Mouse (Mus musculus) spleen, adult 2 months (tissue): ENCODE results near the gene Nt5e. TPM values are rescaled to one million over a fixed set of nuclear protein-coding genes. Genes with fewer than 3 reads are reported as not detected.

Experiments used
- DNase-seq, 2 experiments: peaks; one replicate each; pipeline versions ENCODE4 v3.0.0 to v3.0.0-alpha.2; 2012 to 2021; ENCODE audit warnings: low spot score in 2 of 2, low read depth in 1 of 2
- H3K27ac ChIP-seq: fragments of 200-500 bp; 2 replicates; pipeline ENCODE4 v1.5.1; 2012; ENCODE audit warnings: low read length, inconsistent platforms; ENCODE audit not compliant: insufficient read depth
- H3K27me3 ChIP-seq: fragments of 200-500 bp; 2 replicates; pipeline ENCODE4 v1.6.1; 2012; ENCODE audit warnings: mild to moderate bottlenecking, moderate library complexity, low read length, inconsistent platforms; ENCODE audit not compliant: control insufficient read depth, insufficient read depth
- H3K36me3 ChIP-seq: fragments of 200-500 bp; 2 replicates; pipeline ENCODE4 v1.6.1; 2012; ENCODE audit warnings: mild to moderate bottlenecking, low read length, inconsistent platforms; ENCODE audit not compliant: control insufficient read depth, insufficient read depth
- H3K4me1 ChIP-seq: fragments of 200-500 bp; 2 replicates; pipeline ENCODE4 v1.6.1; 2011; ENCODE audit warnings: inconsistent platforms; ENCODE audit not compliant: control insufficient read depth, insufficient read depth, insufficient read length
- H3K4me3 ChIP-seq: fragments of 200-500 bp; 2 replicates; pipeline ENCODE4 v1.5.1; 2011; ENCODE audit warnings: mild to moderate bottlenecking, inconsistent platforms; ENCODE audit not compliant: insufficient read depth, insufficient read length; ENCODE audit errors: extremely low read depth
- CTCF ChIP-seq: fragments of 200-500 bp; IDR thresholded peaks from 2 replicates; pipeline ENCODE4 v1.5.1; 2011; ENCODE audit warnings: mild to moderate bottlenecking, inconsistent platforms; ENCODE audit not compliant: insufficient read depth, insufficient read length, insufficient replicate concordance; ENCODE audit errors: extremely low read depth
- POLR2A ChIP-seq: fragments of 200-500 bp; IDR thresholded peaks from 2 replicates; pipeline ENCODE4 v1.6.1; 2011; ENCODE audit warnings: low read depth, low read length, inconsistent platforms
- WGBS: fragments of 180-500 bp; shearing (Covaris S2); methylation state at CpG from one replicate; pipeline ENCODE4 v1.1.7; 2018; 5-methylcytosine and 5-hydroxymethylcytosine counted together
- polyA plus RNA-seq: library from polyadenylated mRNA; depleted of rRNA; stranded (reverse); fragments of >200 nt; gene quantifications from 2 replicates; pipeline ENCODE4 v1.2.3, GENCODE M21; 2012

The Nt5e gene
- polyA plus RNA-seq, 1 experiment = 2.5 TPM

GRCm38 (mm10) chr9:88377483-88377882, 50.5 kb downstream of the Nt5e start:
- no peak for DNase-seq
- TF ChIP-seq POLR2A = no peak
- no peak for TF ChIP-seq CTCF
- Histone ChIP-seq H3K4me3 (no peak overlapping the region), H3K27me3 (no peaks in the 10 kb centered on the region), H3K4me1 (no peaks in the 10 kb centered on the region), H3K36me3 (peaks cover 15% of the 10 kb centered on the region), H3K27ac (no peak overlapping the region)
- WGBS = 39% methylated on average over 5 of the region's 5 CpGs

GRCm38 (mm10) chr9:88379057-88379456, 52.1 kb downstream of the Nt5e start:
- Histone ChIP-seq H3K27me3 (no peaks in the 10 kb centered on the region), H3K4me1 (no peaks in the 10 kb centered on the region), H3K27ac (no peak overlapping the region), H3K4me3 (no peak overlapping the region), H3K36me3 (peaks cover 19% of the 10 kb centered on the region)
- TF ChIP-seq CTCF (no peak), POLR2A (no peak)
- WGBS = 73% methylated on average over 3 of the region's 3 CpGs
- DNase-seq = no peak

- TF ChIP-seq CTCF (no peak), POLR2A (no peak)
- peak in 1 of 2 experiments; percentile 53 for DNase-seq
- Histone ChIP-seq H3K36me3 (peaks cover 21% of the 10 kb centered on the region), H3K27me3 (no peaks in the 10 kb centered on the region), H3K4me1 (no peaks in the 10 kb centered on the region), H3K27ac (no peak overlapping the region), H3K4me3 (no peak overlapping the region)
- 28% methylated on average over 7 of the region's 7 CpGs for WGBS
Observed at GRCm38 (mm10) chr9:88380076-88380475, 53.1 kb downstream of the Nt5e start.

- WGBS = 64% methylated on average over 1 of the region's 1 CpGs
- Histone ChIP-seq H3K4me3 (no peak overlapping the region), H3K4me1 (no peaks in the 10 kb centered on the region), H3K27ac (no peak overlapping the region), H3K27me3 (no peaks in the 10 kb centered on the region), H3K36me3 (peaks cover 21% of the 10 kb centered on the region)
- no peak for DNase-seq
- TF ChIP-seq POLR2A (no peak), CTCF (no peak)
Observed at GRCm38 (mm10) chr9:88380542-88380941, 53.5 kb downstream of the Nt5e start.

- TF ChIP-seq POLR2A = no peak
- TF ChIP-seq CTCF = no peak
- 96% methylated on average over 5 of the region's 5 CpGs for WGBS
- Histone ChIP-seq H3K36me3 (peaks cover 10% of the 10 kb centered on the region), H3K27me3 (no peaks in the 10 kb centered on the region), H3K4me1 (no peaks in the 10 kb centered on the region), H3K27ac (no peak overlapping the region), H3K4me3 (no peak overlapping the region)
- no peak for DNase-seq
Observed at GRCm38 (mm10) chr9:88388826-88389225, 61.8 kb downstream of the Nt5e start.

- peaks cover 7% of the 10 kb centered on the region for H3K36me3 ChIP-seq
- H3K27me3 ChIP-seq = no peaks in the 10 kb centered on the region
- no peak for TF ChIP-seq POLR2A
- DNase-seq = no peak
- no peak overlapping the region for H3K4me3 ChIP-seq
- H3K4me1 ChIP-seq = no peaks in the 10 kb centered on the region
- WGBS = 94% methylated on average over 8 of the region's 8 CpGs
- no peak overlapping the region for H3K27ac ChIP-seq
Observed at GRCm38 (mm10) chr9:88394852-88395251, 67.9 kb downstream of the Nt5e start.

- DNase-seq = no peak
- TF ChIP-seq CTCF (no peak), POLR2A (no peak)
- Histone ChIP-seq H3K4me1 (no peaks in the 10 kb centered on the region), H3K27me3 (no peaks in the 10 kb centered on the region), H3K27ac (no peak overlapping the region), H3K36me3 (peaks cover 2% of the 10 kb centered on the region; the same call in 1 of the 2 replicates), H3K4me3 (no peak overlapping the region)
- WGBS = 63% methylated on average over 1 of the region's 1 CpGs
Observed at GRCm38 (mm10) chr9:88398461-88398860, 71.5 kb downstream of the Nt5e start.

- H3K27me3 ChIP-seq = no peaks in the 10 kb centered on the region
- peak overlapping the region; percentile 31 for H3K27ac ChIP-seq
- no peak for TF ChIP-seq POLR2A
- TF ChIP-seq CTCF = no peak
- H3K4me1 ChIP-seq = no peaks in the 10 kb centered on the region
- WGBS = 24% methylated on average over 10 of the region's 10 CpGs
- peak; percentile 63 to 77 for DNase-seq
- H3K4me3 ChIP-seq = no peak overlapping the region
- H3K36me3 ChIP-seq = no peaks in the 10 kb centered on the region; the same call in 1 of the 2 replicates
Observed at GRCm38 (mm10) chr9:88404088-88404487, 77.1 kb downstream of the Nt5e start.
